Mouse (Mus musculus): ENCODE data around the gene Mrpl57. TPM values are rescaled to one million over a fixed set of nuclear protein-coding genes. Genes with fewer than 3 reads are reported as not detected.

Mrpl57 gene
- polyA plus RNA-seq, 1 experiment from 2014 or later = 114 TPM

- WGBS (ENCODE audit: insufficient replicate concordance) = 72% methylated on average over 3 of the region's 3 CpGs
- Histone ChIP-seq H3K4me3 (ENCODE audit: low read depth, low read length) (no peak overlapping the region), H3K36me3 (ENCODE audit: control insufficient read depth, insufficient read depth) (no peaks in the 10 kb centered on the region), H3K4me2 (ENCODE audit: low read depth, low read length) (no peak overlapping the region), H3K27me3 (ENCODE audit: control insufficient read depth, insufficient read depth, low read depth, low read length) (no peaks in the 10 kb centered on the region), H3K27ac (ENCODE audit: low read length) (no peak overlapping the region), H3K9me3 (replicated peaks; ENCODE audit: control insufficient read depth, low read length) (no peaks in the 10 kb centered on the region), H3K9ac (ENCODE audit: low read depth, low read length) (no peak overlapping the region), H3K4me1 (ENCODE audit: control insufficient read depth, low read depth, low read length) (no peaks in the 10 kb centered on the region; the same call in 1 of the 2 replicates)
- ATAC-seq (ENCODE audit: low read depth) = no peak
These were observed 40.7 kb downstream of the Mrpl57 start for GRCm38 (mm10) chr14:57866676-57867276.

GRCm38 (mm10) chr14:57877921-57878320, 51.9 kb downstream of the Mrpl57 start:
- WGBS (ENCODE audit: insufficient replicate concordance) = 83% methylated on average over 9 of the region's 9 CpGs

More at GRCm38 (mm10) chr14:57877921-57878320, 51.9 kb downstream of the Mrpl57 start:
- H3K36me3 ChIP-seq (ENCODE audit: control insufficient read depth, insufficient read depth) = no peaks in the 10 kb centered on the region
- ATAC-seq (ENCODE audit: low read depth) = no peak
- no peak overlapping the region for H3K27ac ChIP-seq (ENCODE audit: low read length)
- no peak overlapping the region for H3K4me2 ChIP-seq (ENCODE audit: low read depth, low read length)
- no peak overlapping the region for H3K4me3 ChIP-seq (ENCODE audit: low read depth, low read length)
- no peaks in the 10 kb centered on the region for H3K9me3 ChIP-seq (replicated peaks; ENCODE audit: control insufficient read depth, low read length)
- H3K9ac ChIP-seq (ENCODE audit: low read depth, low read length) = no peak overlapping the region
- no peaks in the 10 kb centered on the region for H3K27me3 ChIP-seq (ENCODE audit: control insufficient read depth, insufficient read depth, low read depth, low read length)
- H3K4me1 ChIP-seq (ENCODE audit: control insufficient read depth, low read depth, low read length) = peaks cover 2% of the 10 kb centered on the region; the same call in 1 of the 2 replicates

Small RNAs within 50 kb of the gene (microRNA-seq; reads per million reads assigned to microRNA genes)
- not detected for gene Mir3077

Other genes starting within 250 kb of the Mrpl57 start
- 9.7 and 10.9 TPM in 2 replicates for gene Xpo4, start 160.8 kb upstream of the Mrpl57 start, polyA plus RNA-seq (2015; fragmentation: Nextera tagmentation; extraction: Ambion mirVana)
- gene Gm49361, start 80.1 kb upstream of the Mrpl57 start, polyA plus RNA-seq (2015; fragmentation: Nextera tagmentation; extraction: Ambion mirVana) = not detected in 2 replicates
- gene Lats2, start 67.8 kb upstream of the Mrpl57 start, polyA plus RNA-seq (2015; fragmentation: Nextera tagmentation; extraction: Ambion mirVana) = 5.2 and 6.1 TPM in 2 replicates
- gene Sap18, start 28.1 kb upstream of the Mrpl57 start, polyA plus RNA-seq (2015; fragmentation: Nextera tagmentation; extraction: Ambion mirVana) = 8.2 and 10.1 TPM in 2 replicates
- 16.6 and 19.1 TPM in 2 replicates for gene Ska3, start within 50 bp of the Mrpl57 start, polyA plus RNA-seq (2015; fragmentation: Nextera tagmentation; extraction: Ambion mirVana)
- gene Zdhhc20, start 64.0 kb downstream of the Mrpl57 start, polyA plus RNA-seq (2015; fragmentation: Nextera tagmentation; extraction: Ambion mirVana) = 12.5 and 12.7 TPM in 2 replicates
- 34.1 and 34.3 TPM in 2 replicates for gene Micu2, start 173.0 kb downstream of the Mrpl57 start, polyA plus RNA-seq (2015; fragmentation: Nextera tagmentation; extraction: Ambion mirVana)
- 0.37 and 0.45 TPM in 2 replicates for gene Fgf9, start 244.3 kb downstream of the Mrpl57 start, polyA plus RNA-seq (2015; fragmentation: Nextera tagmentation; extraction: Ambion mirVana)

Data from liver, embryonic 16.5 days (tissue).